Mouse (Mus musculus): ENCODE data around the gene Ogfrl1. TPM values are rescaled to one million over a fixed set of nuclear protein-coding genes. Genes with fewer than 3 reads are reported as not detected.

The Ogfrl1 gene
- total RNA-seq, 2 experiments from 2014 or later: 5.1 to 5.2 TPM

DNA sequence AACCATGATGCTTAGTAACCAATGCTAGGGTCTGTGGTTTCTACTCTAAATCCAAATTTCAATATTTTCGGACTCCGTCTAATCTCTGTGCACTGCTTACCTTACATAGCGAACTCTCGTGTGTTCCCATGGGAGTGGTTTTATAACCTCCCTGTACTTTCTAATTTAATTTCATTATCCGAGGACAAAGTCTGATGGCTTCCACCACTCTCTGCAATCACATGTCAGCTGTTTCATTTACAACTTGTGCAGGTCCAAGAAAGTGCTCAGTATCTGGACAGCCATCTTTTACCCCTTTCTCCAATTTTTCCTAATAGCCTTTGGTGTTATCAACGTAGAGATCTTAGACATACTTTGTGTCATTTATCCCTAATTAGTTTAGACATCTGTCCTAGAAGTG, 44.7 kb downstream of the Ogfrl1 start:
- no peak for DNase-seq

DNA sequence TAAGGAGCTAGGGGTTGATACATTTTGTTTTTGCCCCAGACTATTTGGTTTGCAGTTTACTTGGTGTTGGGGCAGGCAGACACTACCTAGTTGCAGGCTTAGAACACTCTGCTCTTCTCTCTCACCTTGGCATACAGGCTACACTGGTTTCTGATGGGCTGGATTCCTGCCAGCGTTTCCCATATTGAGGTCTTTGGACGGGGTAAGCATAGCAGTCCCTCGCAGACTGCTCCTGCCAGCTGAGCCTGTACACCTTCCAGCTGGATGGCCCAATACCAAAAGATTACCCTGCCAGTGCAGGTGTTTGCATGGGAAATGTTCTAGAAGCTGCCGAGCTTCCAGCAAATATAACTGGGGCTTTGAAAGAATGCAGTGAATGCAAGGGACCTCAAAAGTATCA, 45.8 kb downstream of the Ogfrl1 start:
- DNase-seq: no peak

GRCm38 (mm10) chr1:23345633-23346032, 51.9 kb downstream of the Ogfrl1 start:
- no peak for DNase-seq

DNA sequence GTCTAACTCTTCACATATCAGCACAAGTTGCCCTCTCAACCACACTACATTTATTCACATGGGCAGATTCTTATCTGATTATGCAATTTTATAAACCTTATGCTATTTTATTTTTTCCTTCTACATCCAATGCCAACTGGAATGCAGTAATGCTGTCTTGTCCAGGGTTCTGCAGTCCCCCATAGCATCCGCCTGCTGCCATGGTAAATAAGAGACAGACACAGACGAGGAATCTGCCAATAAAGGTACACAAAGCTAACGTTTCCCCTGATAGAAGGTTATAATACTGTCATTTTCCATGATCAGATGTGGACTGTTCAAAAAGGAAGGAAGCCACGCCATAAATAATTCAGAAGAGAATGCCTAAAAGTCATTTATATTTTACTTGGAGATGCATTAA, 54.7 kb downstream of the Ogfrl1 start:
- no peak for DNase-seq

- DNase-seq: no peak
These were observed 55.3 kb downstream of the Ogfrl1 start for GRCm38 (mm10) chr1:23342224-23342623.

- DNase-seq: no peak
These were observed 61.7 kb downstream of the Ogfrl1 start for GRCm38 (mm10) chr1:23335726-23336363.

- no peak for DNase-seq
These were observed 62.5 kb downstream of the Ogfrl1 start for GRCm38 (mm10) chr1:23335050-23335449.

DNA sequence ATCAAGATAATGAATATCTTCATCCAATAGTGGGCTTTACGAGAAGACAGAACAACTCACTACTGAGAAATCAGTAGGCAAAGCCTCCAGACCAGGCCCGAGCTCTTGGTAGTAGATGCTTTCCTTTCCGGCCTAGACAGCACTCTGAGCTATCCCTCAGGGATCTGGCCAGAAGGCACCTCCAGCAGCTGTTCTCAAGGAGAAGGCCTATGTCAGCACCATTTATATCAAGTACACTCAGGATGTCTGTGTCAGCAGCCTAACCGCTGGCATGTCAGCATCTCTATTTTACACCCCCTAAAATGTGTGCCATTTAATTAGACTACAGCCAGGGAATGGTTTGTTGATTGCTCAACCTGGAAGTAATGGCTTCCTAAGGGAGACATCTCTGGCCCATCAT, 65.4 kb downstream of the Ogfrl1 start:
- no peak for DNase-seq

DNA sequence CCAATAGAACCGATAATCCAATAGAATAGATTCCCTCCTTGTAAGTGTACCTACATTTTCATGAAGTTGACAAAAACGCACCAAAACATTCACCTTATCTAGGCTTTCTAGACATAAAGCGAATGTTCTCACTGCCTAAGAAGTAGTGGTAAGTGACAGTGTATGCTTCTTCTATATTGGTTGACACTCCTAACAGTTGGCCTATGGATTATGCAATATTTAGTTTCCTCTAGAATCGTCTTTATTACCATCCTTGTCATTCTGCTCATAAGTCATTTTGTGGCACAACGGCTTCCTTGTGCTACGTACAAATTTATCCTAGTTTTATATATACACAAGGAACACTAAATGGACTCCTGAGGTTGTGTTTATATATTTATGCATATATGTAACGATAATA, 72.4 kb downstream of the Ogfrl1 start:
- no peak for DNase-seq

DNA sequence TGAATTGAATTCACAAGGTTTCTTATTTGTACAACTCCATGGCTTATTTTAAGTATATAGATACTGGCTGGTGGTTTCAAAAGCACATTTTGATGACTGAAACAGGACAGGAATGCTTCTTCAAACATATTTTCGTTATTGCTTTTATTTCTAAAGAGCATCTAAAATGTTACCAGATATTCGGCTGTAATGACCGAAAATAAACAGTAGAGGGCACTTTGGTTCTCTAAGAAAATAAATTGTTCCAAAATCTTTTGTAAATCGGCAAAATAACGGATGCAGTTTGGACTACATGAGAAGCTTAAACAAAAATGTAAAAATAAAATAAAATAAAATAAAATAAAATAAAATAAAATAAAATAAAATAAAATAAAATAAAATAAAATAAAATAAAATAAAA, 73.3 kb downstream of the Ogfrl1 start:
- DNase-seq: no peak

DNA sequence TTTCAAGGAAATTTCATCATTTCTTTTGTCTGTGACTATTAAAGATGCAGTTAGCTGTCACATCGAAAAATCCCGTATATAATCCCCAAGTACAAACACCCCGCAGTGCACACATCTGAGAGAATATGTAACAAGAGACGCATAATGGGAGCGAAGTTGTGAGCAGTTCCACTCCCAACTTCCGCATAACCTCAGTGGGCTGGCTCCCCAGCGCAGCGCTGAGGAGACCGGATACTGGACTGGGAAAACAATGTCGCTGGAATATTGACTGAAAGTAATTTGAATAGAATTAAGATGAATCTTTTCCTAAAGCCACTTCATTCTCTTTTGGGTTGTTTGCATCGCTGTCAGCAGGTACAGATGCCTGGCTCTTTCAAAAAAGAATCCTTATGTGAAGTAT, 74.3 kb downstream of the Ogfrl1 start:
- DNase-seq: no peak

DNA sequence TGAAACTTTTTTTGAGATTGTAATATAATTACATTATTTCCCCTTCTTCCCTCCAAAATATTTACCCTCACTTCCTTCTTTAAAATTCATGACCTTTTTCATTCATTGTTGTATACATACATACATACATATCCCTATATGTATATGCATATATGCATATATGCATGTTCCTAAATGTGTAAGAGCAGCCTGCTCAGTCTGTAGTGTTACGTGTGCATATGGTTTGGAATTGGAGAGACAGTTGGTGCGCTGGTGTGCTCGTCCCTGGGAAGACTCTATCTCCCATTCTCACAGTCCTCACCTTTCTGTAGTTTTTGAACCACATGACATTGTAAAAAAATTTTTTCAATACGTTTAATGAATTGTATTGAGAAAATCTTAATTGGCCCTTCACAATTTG, 75.4 kb downstream of the Ogfrl1 start:
- no peak for DNase-seq

- DNase-seq: peak; percentile 16
These were observed 76.2 kb downstream of the Ogfrl1 start for GRCm38 (mm10) chr1:23321331-23321851.

DNA sequence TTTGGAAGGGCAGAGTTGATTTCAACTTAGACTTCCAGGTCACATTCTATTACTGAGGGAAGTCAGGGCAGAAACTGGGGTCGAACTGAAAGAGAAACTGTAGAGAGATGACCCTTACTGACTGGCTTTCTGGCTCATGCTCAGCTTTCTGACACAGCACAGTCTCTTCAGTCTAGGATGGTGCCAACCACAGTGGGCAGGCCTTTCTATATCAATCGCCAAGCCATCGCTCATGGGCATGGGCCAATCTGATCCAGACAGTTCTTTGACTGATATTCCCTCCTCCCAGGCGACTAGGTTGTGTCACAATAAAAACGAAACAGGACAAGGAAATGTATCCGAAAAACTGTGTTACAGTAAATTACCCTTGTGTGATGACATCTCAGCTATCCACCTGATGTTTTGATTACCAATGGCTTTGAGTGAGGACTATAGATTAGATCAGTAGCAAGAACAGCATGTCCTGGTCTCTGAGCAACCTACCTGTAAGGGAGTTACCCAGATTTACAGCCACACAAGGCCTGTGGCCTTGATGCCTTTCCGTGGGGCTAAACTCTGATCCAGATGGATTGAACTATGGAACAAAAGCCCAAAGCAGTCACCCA, 76.9 kb downstream of the Ogfrl1 start:
- no peak for DNase-seq

All from gastrocnemius, postnatal 10 days (tissue).